Mouse (Mus musculus): ENCODE results near the gene Dntt. TPM values are rescaled to one million over a fixed set of nuclear protein-coding genes. Genes with fewer than 3 reads are reported as not detected.

Dntt gene
- total RNA-seq, 2 experiments from 2014 or later = 10.3 to 40.7 TPM

DNA sequence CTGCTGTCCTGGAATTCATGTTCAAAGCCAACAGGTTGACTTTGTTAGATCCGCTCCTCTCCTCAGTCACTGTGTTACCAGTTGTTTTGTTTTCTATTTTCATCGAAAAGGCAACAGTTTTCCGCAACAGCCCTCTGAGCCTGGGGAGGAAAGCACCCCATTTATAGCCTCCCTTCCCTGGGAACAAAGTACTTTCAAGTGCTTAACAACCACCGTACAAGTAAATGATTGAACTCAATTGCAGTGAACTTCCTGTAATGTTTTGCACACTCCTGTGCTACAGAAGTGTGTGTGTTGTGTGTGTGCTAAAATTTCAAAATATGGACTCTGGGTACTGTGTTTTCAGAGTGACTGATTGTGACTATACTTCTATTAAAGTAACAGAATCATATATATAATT is 21.3 kb upstream of the Dntt start:
- ATAC-seq (replicated peaks; ENCODE audit: low FRiP score, low TSS enrichment, poor library complexity, severe bottlenecking) = no peak

DNA sequence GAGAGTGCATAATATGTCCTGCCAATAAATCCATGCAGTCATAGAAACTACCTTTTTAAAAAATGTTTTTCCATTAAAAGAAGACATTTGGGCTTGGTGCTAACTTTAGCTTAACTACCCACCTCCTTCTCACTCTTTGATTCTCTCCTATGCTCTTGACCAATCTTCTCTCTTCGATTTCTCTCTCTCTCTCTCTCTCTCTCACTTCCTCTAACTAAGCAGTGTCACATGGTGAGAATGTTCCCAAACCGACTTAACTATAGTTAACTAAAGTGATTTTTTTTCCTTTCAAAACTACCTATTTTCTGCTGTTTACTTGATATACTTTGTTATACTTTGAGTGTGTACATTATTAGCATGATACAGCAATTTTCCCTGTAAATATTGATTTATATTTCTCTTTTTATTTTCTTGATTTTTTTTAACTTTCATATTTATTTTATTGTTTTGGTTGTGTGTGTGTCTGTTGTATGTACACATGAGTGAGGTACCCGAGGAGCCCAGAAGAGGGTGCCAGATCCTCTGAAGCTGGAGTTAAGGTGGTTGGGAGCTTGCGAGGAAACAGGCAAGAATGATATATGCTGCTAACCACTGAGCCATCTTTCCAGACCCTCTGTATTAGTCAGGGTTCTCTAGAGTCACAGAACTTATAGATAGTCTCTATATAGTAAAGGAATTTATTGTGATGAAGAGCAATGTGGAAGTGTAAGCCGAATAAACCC is 20.2 kb upstream of the Dntt start:
- no peak for ATAC-seq (replicated peaks; ENCODE audit: low FRiP score, low TSS enrichment, poor library complexity, severe bottlenecking)

DNA sequence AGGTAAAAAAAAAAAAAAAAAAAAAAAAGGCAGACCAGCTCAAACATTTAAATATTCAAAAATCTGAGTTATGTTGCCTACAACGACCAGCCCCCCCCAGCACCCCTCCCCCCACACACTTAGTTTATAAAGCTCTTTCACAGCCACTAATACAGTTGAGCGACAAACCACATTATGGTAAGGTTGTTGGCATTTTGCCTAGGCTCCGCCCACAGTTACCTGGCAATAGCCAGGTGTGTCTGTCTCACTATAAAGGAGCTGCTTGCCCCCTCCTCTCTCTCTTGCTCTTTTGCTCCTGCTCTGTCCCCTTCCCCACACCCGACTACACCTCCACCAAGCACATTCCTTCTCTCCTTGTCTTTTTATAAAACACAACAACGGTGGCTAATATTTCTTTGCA is 17.4 kb upstream of the Dntt start:
- no peak for ATAC-seq (replicated peaks; ENCODE audit: low FRiP score, low TSS enrichment, poor library complexity, severe bottlenecking)

- no peak for ATAC-seq (replicated peaks; ENCODE audit: low FRiP score, low TSS enrichment, poor library complexity, severe bottlenecking)
Measured at GRCm38 (mm10) chr19:41013591-41013990, 15.5 kb upstream of the Dntt start.

- no peak for ATAC-seq (replicated peaks; ENCODE audit: low FRiP score, low TSS enrichment, poor library complexity, severe bottlenecking)
Measured at GRCm38 (mm10) chr19:41014003-41014402, 15.1 kb upstream of the Dntt start.

DNA sequence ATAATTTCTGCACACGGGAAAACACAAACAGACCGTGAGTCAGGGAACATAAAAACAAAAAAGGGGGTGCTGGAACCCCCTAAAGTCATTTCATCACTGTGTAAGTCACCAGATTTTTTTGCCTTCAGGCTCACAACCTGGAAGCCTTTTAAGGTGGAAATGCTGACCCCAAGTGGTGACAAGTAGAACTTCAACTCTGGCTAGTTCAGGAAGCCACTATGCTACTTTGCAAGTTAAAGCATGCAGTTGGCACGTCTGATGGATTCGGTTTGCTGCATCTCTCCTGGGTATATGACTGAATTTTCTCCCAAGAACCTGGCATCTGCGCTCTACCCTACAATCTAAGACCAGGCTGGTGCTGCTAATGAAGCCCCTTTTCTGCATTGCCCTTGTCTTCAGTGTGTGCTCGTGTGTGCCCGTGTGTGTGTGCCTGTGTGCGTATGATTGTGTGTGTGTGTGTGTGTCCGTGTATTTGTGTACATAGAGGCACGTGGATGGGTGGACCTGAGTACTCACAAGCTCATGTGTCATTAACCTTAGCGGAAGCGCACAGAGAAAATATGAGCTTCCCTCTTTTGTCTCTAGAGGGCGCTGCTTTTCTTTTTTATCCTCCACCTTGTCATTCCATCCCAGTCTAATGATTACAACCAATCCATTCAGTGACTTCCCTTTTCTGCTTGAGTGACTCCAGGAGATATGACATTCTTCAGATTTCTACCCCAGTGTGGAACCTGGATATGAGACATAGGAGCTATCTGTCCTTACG is 12.9 kb upstream of the Dntt start:
- ATAC-seq (replicated peaks; ENCODE audit: low FRiP score, low TSS enrichment, poor library complexity, severe bottlenecking) = peak; percentile 82

DNA sequence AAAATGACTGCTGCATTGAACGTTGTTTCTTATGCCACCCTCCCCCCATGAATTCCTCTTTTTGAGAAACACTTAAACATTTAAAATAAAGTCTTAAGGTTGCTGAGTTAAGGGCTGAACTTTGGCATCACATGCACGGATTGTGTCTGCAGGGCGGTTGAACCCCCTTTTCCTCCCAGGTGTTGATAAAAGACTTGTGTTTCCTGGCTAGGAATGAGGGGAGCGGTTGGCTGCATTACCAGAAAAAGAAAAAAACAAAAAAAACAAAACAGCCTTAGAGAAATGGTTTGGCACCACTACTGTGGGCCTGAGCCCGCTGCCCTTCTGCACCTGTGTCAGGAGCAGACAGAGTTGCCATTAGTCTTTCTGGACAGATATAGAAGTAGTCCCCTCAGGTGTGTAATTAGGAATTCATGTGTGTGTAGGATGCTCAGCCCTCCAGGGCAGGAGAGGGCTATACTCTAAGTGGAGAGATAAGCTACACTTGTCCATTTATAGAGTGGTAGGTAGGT is 9.9 kb upstream of the Dntt start:
- no peak for ATAC-seq (replicated peaks; ENCODE audit: low FRiP score, low TSS enrichment, poor library complexity, severe bottlenecking)

- ATAC-seq (replicated peaks; ENCODE audit: low FRiP score, low TSS enrichment, poor library complexity, severe bottlenecking) = no peak
Measured at GRCm38 (mm10) chr19:41020537-41020936, 8.5 kb upstream of the Dntt start.

DNA sequence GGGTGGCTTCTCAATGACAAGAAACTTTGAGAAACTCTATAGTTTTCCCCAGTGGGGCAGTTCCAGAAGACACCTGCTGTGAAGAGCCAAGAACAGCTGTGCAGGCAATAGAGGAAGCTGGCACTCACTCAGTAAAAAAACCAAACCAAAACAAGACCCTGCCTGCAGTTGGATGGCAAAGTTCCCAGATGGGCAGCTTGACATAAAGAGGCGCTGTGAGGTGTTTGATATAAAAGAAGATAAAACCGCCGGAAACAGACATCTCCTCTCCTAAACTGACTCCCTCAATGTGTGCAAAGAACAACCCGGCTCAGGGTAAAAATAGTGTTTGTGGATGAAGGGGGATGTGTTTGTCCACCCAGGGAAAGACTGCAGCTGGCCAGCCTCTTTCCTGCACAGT is 6.8 kb upstream of the Dntt start:
- peak; percentile 46 for ATAC-seq (replicated peaks; ENCODE audit: low FRiP score, low TSS enrichment, poor library complexity, severe bottlenecking)

- ATAC-seq (replicated peaks; ENCODE audit: low FRiP score, low TSS enrichment, poor library complexity, severe bottlenecking) = no peak
Measured at GRCm38 (mm10) chr19:41026551-41026950, 2.5 kb upstream of the Dntt start.

GRCm38 (mm10) chr19:41027024-41027423 is 2.1 kb upstream of the Dntt start:
- ATAC-seq (replicated peaks; ENCODE audit: low FRiP score, low TSS enrichment, poor library complexity, severe bottlenecking) = no peak

- ATAC-seq (replicated peaks; ENCODE audit: low FRiP score, low TSS enrichment, poor library complexity, severe bottlenecking) = no peak
Measured at GRCm38 (mm10) chr19:41027601-41028000, 1.5 kb upstream of the Dntt start.

DNA sequence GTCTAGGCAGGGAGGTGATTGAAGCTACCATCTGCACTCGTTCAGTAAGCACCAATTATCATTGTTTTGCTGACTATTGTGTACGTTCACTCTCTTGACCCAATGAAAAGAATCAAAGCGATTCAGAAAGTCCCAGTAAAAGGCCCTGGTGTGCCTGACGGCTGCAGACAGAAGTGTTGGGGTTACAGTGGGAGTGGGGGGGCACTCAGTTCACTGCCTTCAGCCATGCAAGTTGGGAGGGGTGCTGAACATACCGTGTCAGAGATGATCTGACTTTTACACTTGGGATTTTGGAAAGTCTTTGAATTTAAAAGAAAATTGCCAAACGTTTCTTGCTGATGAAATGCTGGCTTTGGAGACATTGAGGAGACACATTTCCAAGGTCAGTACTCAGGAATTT is 1.1 kb downstream of the Dntt start:
- no peak for ATAC-seq (replicated peaks; ENCODE audit: low FRiP score, low TSS enrichment, poor library complexity, severe bottlenecking)

GRCm38 (mm10) chr19:41031009-41031408 is 1.9 kb downstream of the Dntt start:
- peak; percentile 63 for ATAC-seq (replicated peaks; ENCODE audit: low FRiP score, low TSS enrichment, poor library complexity, severe bottlenecking)

DNA sequence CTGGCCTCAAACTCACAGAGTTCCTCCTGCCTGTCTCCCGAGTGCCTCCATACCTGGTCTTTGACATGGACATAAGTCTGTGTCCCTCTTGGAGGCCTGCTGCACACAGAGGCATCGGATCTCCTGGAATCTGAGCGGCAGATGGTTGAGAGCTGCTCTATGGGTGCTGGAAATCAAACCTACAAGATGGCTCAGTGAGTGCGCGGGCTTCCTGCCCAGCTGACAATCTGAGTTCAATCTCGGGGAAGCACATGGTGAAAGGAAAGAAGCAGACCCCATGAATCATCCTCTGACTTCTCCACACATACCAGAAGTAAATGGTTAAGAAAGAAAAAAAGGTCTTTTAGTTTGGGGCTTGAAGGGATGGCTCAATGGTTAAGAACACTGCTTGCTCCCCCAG is 2.8 kb downstream of the Dntt start:
- ATAC-seq (replicated peaks; ENCODE audit: low FRiP score, low TSS enrichment, poor library complexity, severe bottlenecking) = no peak

GRCm38 (mm10) chr19:41035809-41036551 is 6.9 kb downstream of the Dntt start:
- ATAC-seq (replicated peaks; ENCODE audit: low FRiP score, low TSS enrichment, poor library complexity, severe bottlenecking) = no peak

DNA sequence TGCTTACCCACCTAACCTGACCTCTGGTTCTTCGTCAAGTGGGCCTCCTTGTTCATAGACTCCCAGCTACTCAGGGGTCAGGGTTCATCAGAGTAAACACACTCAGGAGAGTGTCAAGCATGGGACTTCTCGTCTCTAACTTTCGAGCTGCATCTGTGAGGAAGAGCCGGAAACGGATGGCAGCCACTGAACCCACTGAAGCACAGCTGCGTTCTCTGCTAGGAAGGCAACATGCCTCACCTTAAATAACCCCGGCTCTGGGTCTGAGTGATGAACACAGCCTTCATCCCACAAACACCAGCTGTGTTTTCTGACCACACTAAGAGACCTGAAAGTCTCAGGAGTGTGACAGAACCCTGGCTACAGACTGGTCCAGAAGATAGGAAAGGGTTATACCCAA is 10.0 kb downstream of the Dntt start:
- 0 out of 2 replicates have a peak, but pooled peaks have one; percentile 22 for ATAC-seq (replicated peaks; ENCODE audit: low FRiP score, low TSS enrichment, poor library complexity, severe bottlenecking)

DNA sequence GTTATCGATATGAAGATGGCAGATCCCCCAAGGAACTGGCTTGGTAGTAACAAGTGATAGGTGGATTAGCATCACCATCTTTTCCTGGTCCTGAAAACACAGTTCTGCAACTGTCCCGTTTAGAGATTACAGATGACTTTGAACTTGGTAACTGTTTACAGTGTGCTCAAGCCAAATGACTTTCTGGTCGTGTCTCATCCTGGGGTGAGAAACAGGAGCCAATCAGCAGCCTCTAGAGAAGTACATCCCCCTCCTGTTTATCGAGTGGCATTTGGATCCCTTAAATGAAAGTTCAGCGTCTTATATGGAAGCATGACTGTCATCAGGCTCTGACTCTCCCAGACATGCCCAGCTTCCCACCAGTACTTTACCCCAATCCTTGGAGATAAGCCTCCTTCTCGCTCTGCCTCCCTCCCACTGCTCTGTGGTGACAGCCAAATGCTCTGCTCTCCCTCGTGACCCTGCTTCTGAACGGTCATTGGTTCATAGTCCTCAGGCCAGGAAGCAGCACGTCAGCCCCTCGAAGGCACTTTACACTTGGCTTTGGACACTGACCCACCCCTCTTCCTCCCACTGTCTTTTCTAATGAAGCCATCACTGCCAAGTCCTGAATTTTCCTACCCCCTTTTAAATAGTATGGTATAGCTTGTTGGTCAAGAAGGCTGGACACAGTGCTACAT is 16.2 kb downstream of the Dntt start:
- no peak for ATAC-seq (replicated peaks; ENCODE audit: low FRiP score, low TSS enrichment, poor library complexity, severe bottlenecking)

DNA sequence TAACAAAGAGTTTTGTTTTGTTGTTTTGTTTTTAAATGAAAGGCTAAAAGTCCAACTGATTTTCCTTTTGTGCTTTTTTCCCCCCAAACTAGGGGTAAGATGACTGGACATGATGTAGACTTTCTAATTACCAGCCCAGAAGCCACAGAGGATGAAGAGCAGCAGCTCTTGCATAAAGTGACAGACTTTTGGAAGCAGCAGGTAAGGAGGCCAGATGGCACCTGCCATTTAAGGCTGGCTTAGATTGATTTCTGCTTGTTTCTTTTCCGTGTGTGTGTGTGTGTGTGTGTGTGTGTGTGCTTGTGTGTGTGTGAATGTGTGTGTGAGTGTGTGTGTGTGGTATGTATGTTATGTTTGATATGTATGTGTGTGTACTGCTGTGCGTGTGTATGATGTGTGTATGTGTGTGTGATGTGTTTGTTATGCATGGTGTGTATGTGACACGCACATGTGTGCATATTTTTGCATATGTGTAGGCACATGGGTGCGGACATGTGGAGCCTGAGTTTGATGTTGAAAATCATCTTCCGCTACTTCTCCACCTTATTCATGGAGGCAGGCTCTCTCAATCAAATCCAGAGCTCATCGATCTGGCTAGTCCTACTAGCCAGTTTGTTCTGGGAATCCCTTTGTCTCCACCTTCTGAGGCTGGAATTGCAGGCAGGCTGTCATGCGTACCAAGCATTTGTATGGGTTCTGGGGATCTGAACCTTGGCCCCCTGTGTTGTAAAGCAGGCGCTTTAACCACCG is 18.5 kb downstream of the Dntt start:
- ATAC-seq (replicated peaks; ENCODE audit: low FRiP score, low TSS enrichment, poor library complexity, severe bottlenecking) = no peak
